ENCODE assay signal across 17 mouse cellular contexts in genomic region chr7:50193955-50194354, GRCm38 (mm10).
"Had no signal": no experiment of that assay in that cellular context is flagged by ENCODE, and none has a peak within 500 bp of the region (broad histone marks: within the 10 kb centered on the region; RNA-seq: fewer than 3 reads in every experiment).

No protein-coding gene starts in this region.

- DNase-seq: left cerebral cortex, postnatal 4 days; liver; liver, embryonic 13.5 days; liver, postnatal 0 days; lung, adult 18-20 months; lung, adult 2 months; lung, embryonic 14.5 days; lung, postnatal 10 days; lung, postnatal 14 days; lung, postnatal 36 days; lung, postnatal 4 days; midbrain, embryonic 14.5 days had no signal

- ATAC-seq: liver, embryonic 12.5 days; liver, postnatal 0 days; lung, postnatal 0 days; midbrain, embryonic 13.5 days; midbrain, embryonic 15.5 days; midbrain, embryonic 16.5 days had no signal
